Mouse (Mus musculus): ENCODE data around the gene Rnf157.

GRCm38 (mm10) chr11:116336393-116336792, 76.4 kb downstream of the Rnf157 start:
- TF ChIP-seq CTCF (IDR thresholded peaks at IDR 0.05; ENCODE audit: insufficient read depth, low read depth, low read length), result no peak
- no peak for TF ChIP-seq POLR2A (IDR thresholded peaks at IDR 0.05; ENCODE audit: insufficient read depth, low read depth, low read length)

Measured in olfactory bulb, adult 2 months (tissue).